Mouse (Mus musculus): Measurements from ENCODE around the gene Fam118a. TPM values are rescaled to one million over a fixed set of nuclear protein-coding genes. Genes with fewer than 3 reads are reported as not detected.

Fam118a gene
- total and polyA plus RNA-seq, 3 experiments, result 11.7 to 12.9 TPM; not detected in 1

GRCm38 (mm10) chr15:85046230-85046950, 17.6 kb downstream of the Fam118a start:
- TF ChIP-seq SMC3 (IDR thresholded peaks at IDR 0.05; ENCODE audit: low read depth, low read length) (no peak), EP300 (IDR thresholded peaks at IDR 0.05; ENCODE audit: low read depth in 1 of 2, low read length in 2 of 2) (no peak), MAX (IDR thresholded peaks at IDR 0.05; ENCODE audit: low read length) (no peak), POLR2AphosphoS2 (IDR thresholded peaks at IDR 0.05; ENCODE audit: low read length) (no peak), HCFC1 (IDR thresholded peaks at IDR 0.05; ENCODE audit: low read depth, low read length) (no peak), ETS1 (IDR thresholded peaks at IDR 0.05; ENCODE audit: low read depth, low read length) (no peak), GATA1 (IDR thresholded peaks at IDR 0.05; ENCODE audit: low read depth, low read length) (no peak), ELF1 (IDR thresholded peaks at IDR 0.05; ENCODE audit: low read depth, low read length) (no peak), MEF2A (IDR thresholded peaks at IDR 0.05; ENCODE audit: extremely low read depth, insufficient replicate concordance, low read depth, low read length, poor library complexity, severe bottlenecking) (no peak), BHLHE40 (IDR thresholded peaks at IDR 0.05; ENCODE audit: borderline replicate concordance, low read depth, low read length) (no peak), UBTF (IDR thresholded peaks at IDR 0.05; ENCODE audit: borderline replicate concordance, insufficient read depth, low read depth, low read length) (no peak), RCOR1 (IDR thresholded peaks at IDR 0.05; ENCODE audit: low read depth, low read length) (no peak)
- Histone ChIP-seq H3K9ac (ENCODE audit: control insufficient read depth, low read depth, low read length, poor library complexity, severe bottlenecking) (no peak overlapping the region), H3K36me3 (ENCODE audit: control insufficient read depth in 1 of 2, insufficient read depth in 2 of 2, low read length in 2 of 2) (peaks cover 0 to 3% of the 10 kb centered on the region in 2 experiments; a peak in 2 of 4 replicates)

GRCm38 (mm10) chr15:85047865-85048264, 19.1 kb downstream of the Fam118a start:
- H3K27ac ChIP-seq (ENCODE audit: control insufficient read depth, low read depth, low read length), result no peak overlapping the region
- no peaks in the 10 kb centered on the region for H3K9me3 ChIP-seq (replicated peaks; ENCODE audit: insufficient read depth, low read length)
- no peaks in the 10 kb centered on the region for H3K4me1 ChIP-seq (ENCODE audit: control insufficient read depth in 1 of 2, insufficient read depth in 2 of 2, low read length in 2 of 2)
- no peak overlapping the region for H3K9ac ChIP-seq (ENCODE audit: control insufficient read depth, low read depth, low read length, poor library complexity, severe bottlenecking)
- TF ChIP-seq MAZ (IDR thresholded peaks at IDR 0.05; ENCODE audit: low read depth, low read length) (no peak), ZC3H11A (IDR thresholded peaks at IDR 0.05; ENCODE audit: low read depth, low read length) (no peak), GATA1 (IDR thresholded peaks at IDR 0.05; ENCODE audit: low read depth, low read length) (no peak), JUND (IDR thresholded peaks at IDR 0.05; ENCODE audit: low read depth, low read length) (no peak), MEF2A (IDR thresholded peaks at IDR 0.05; ENCODE audit: extremely low read depth, insufficient replicate concordance, low read depth, low read length, poor library complexity, severe bottlenecking) (no peak), MYC (IDR thresholded peaks at IDR 0.05; ENCODE audit: low read depth, low read length) (no peak), UBTF (IDR thresholded peaks at IDR 0.05; ENCODE audit: borderline replicate concordance, insufficient read depth, low read depth, low read length) (no peak), E2F4 (IDR thresholded peaks at IDR 0.05; ENCODE audit: borderline replicate concordance, low read depth, low read length) (no peak), MAX (IDR thresholded peaks at IDR 0.05; ENCODE audit: low read length) (no peak), GABPA (IDR thresholded peaks at IDR 0.05; ENCODE audit: low read depth, low read length) (no peak), MXI1 (IDR thresholded peaks at IDR 0.05; ENCODE audit: low read depth, low read length) (no peak), ZKSCAN1 (IDR thresholded peaks at IDR 0.05; ENCODE audit: low read depth, low read length) (no peak), ZNF384 (IDR thresholded peaks at IDR 0.05; ENCODE audit: low read depth, low read length) (no peak), SIN3A (IDR thresholded peaks at IDR 0.05; ENCODE audit: low read length) (no peak), TAL1 (IDR thresholded peaks at IDR 0.05; ENCODE audit: low read length) (no peak), TCF12 (IDR thresholded peaks at IDR 0.05; ENCODE audit: low read depth, low read length) (no peak), USF2 (IDR thresholded peaks at IDR 0.05; ENCODE audit: borderline replicate concordance in 1 of 2, insufficient read depth in 1 of 2, low read depth in 1 of 2, low read length in 2 of 2) (no peak)
- DNase-seq (ENCODE audit: low read depth, low spot score), result no peak
- no peaks in the 10 kb centered on the region for H3K79me2 ChIP-seq (ENCODE audit: control insufficient read depth, insufficient read depth, low read length, poor library complexity)
- no peaks in the 10 kb centered on the region for H3K27me3 ChIP-seq (ENCODE audit: control insufficient read depth in 1 of 2, insufficient read depth in 2 of 2, low read length in 2 of 2)
- no peaks in the 10 kb centered on the region for H3K36me3 ChIP-seq (ENCODE audit: control insufficient read depth in 1 of 2, insufficient read depth in 2 of 2, low read length in 2 of 2)
- H3K4me3 ChIP-seq (ENCODE audit: control insufficient read depth in 1 of 2, insufficient read depth in 1 of 2, low read depth in 2 of 2, low read length in 2 of 2), result no peak overlapping the region

More at GRCm38 (mm10) chr15:85046230-85046950, 17.6 kb downstream of the Fam118a start:
- Histone ChIP-seq H3K27ac (ENCODE audit: control insufficient read depth, low read depth, low read length) (no peak overlapping the region), H3K9me3 (replicated peaks; ENCODE audit: insufficient read depth, low read length) (no peaks in the 10 kb centered on the region), H3K79me2 (ENCODE audit: control insufficient read depth, insufficient read depth, low read length, poor library complexity) (no peaks in the 10 kb centered on the region), H3K4me1 (ENCODE audit: control insufficient read depth in 1 of 2, insufficient read depth in 2 of 2, low read length in 2 of 2) (peaks cover 0 to 3% of the 10 kb centered on the region in 2 experiments; a peak in 2 of 4 replicates), H3K27me3 (ENCODE audit: control insufficient read depth in 1 of 2, insufficient read depth in 2 of 2, low read length in 2 of 2) (no peaks in the 10 kb centered on the region), H3K4me3 (ENCODE audit: control insufficient read depth in 1 of 2, insufficient read depth in 1 of 2, low read depth in 2 of 2, low read length in 2 of 2) (no peak overlapping the region)
- DNase-seq (ENCODE audit: low read depth, low spot score), result no peak

Measured in MEL (cell line).